Mouse (Mus musculus) ES-E14 (cell line): ENCODE results near the gene Cdk10. TPM values are rescaled to one million over a fixed set of nuclear protein-coding genes. Genes with fewer than 3 reads are reported as not detected.

Experiments
- DNase-seq: peaks from one replicate; pipeline ENCODE4 v3.0.0-alpha.2; 2013; ENCODE audit warnings: low read depth, low spot score
- H3K27ac ChIP-seq: 2 replicates; pipeline ENCODE4 v1.5.1; 2012; ENCODE audit warnings: low read depth, mild to moderate bottlenecking, low read length, moderate library complexity, mixed read lengths; ENCODE audit not compliant: poor library complexity, insufficient read depth, severe bottlenecking
- H3K36me3 ChIP-seq: 2 replicates; pipeline ENCODE4 v1.6.1; 2012; ENCODE audit warnings: mild to moderate bottlenecking, low read length, moderate library complexity, mixed read lengths; ENCODE audit not compliant: control insufficient read depth, poor library complexity, insufficient read depth, severe bottlenecking
- H3K4me1 ChIP-seq, 2 experiments: fragments of 150-350 bp in 1 of 2; sonication (generic) in 1 of 2; 2 replicates each; pipeline ENCODE4 v1.6.1; 2012; ENCODE audit warnings: low read length in 2 of 2, mild to moderate bottlenecking in 1 of 2, mixed read lengths in 1 of 2; ENCODE audit not compliant: control insufficient read depth in 2 of 2, insufficient read depth in 2 of 2, poor library complexity in 1 of 2
- H3K4me3 ChIP-seq, 2 experiments: fragments of 150-350 bp in 1 of 2; sonication (generic) in 1 of 2; 2 replicates each; pipeline ENCODE4 v1.5.1; 2012; ENCODE audit warnings: low read length in 2 of 2, low read depth in 1 of 2, mild to moderate bottlenecking in 1 of 2, mixed read lengths in 1 of 2; ENCODE audit not compliant: insufficient read depth in 1 of 2, poor library complexity in 1 of 2, severe bottlenecking in 1 of 2
- H3K9ac ChIP-seq: 2 replicates; pipeline ENCODE4 v1.6.1; 2012; ENCODE audit warnings: low read depth, mild to moderate bottlenecking, low read length, mixed read lengths; ENCODE audit not compliant: poor library complexity, insufficient read depth, severe bottlenecking
- H3K9me3 ChIP-seq: fragments of 150-350 bp; sonication (generic); 2 replicates; pipeline ENCODE4 v1.6.1; 2012; ENCODE audit warnings: low read depth, mild to moderate bottlenecking, low read length; ENCODE audit not compliant: control insufficient read depth, insufficient read depth
- CHD2 ChIP-seq: IDR thresholded peaks from 2 replicates; pipeline ENCODE4 v1.6.1; 2014; ENCODE audit warnings: mild to moderate bottlenecking, low read depth, low read length, inconsistent platforms
- HCFC1 ChIP-seq: IDR thresholded peaks from 2 replicates; pipeline ENCODE4 v1.6.1; 2012; ENCODE audit warnings: low read length, inconsistent platforms, borderline replicate concordance; ENCODE audit not compliant: insufficient read depth
- MAFK ChIP-seq: IDR thresholded peaks from 2 replicates; pipeline ENCODE4 v1.6.1; 2014; ENCODE audit warnings: mild to moderate bottlenecking, low read depth, low read length, inconsistent platforms; ENCODE audit not compliant: insufficient read depth
- ZC3H11A ChIP-seq: IDR thresholded peaks from 2 replicates; pipeline ENCODE4 v1.6.1; 2012; ENCODE audit warnings: low read depth, mild to moderate bottlenecking, inconsistent platforms, low read length, borderline replicate concordance
- ZNF384 ChIP-seq: IDR thresholded peaks from 2 replicates; pipeline ENCODE4 v1.6.1; 2012; ENCODE audit warnings: low read depth, low read length, inconsistent platforms
- in situ Hi-C, 2 experiments: fragments of 600-800 bp; cut with MboI; formaldehyde crosslinking; loops; one replicate each; pipeline ENCODE4 v1.15.1; 2025; ENCODE audit warnings: low sequenced_read_pairs in 2 of 2, inconsistent platforms in 1 of 2; ENCODE audit not compliant: unreplicated experiment in 2 of 2
- total RNA-seq: library from RNA; depleted of rRNA; stranded (reverse); fragments of 300-350 nt; gene quantifications from 2 replicates; pipeline ENCODE4 v1.2.3, GENCODE M21; 2012

Gene Cdk10
- total RNA-seq, 1 experiment = 42.7 TPM

DNA sequence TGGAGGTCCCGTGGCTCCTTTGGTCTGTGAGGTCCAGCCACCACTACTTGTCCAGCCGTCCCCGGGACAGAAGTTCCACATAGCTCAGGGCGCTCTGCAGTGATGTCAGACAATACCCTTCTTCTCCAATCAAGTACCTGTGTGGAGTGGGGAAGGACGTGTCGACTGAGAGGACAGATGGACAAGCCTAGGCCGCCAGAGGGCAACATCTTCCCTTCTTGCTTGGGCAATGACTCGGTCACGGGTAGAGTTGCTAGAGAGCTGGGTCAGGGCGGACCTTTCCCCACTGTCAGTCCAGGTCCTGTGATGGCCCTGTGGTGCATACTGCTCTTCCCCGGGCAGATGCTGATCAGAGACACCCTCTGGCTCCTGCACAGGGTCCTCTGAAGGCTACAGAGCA, 18.4 kb downstream of the Cdk10 start:
- H3K4me1 ChIP-seq = peaks cover 0 to 2% of the 10 kb centered on the region in 2 experiments; a peak in 1 of 4 replicates
- in situ Hi-C loops = no loop called here

DNA sequence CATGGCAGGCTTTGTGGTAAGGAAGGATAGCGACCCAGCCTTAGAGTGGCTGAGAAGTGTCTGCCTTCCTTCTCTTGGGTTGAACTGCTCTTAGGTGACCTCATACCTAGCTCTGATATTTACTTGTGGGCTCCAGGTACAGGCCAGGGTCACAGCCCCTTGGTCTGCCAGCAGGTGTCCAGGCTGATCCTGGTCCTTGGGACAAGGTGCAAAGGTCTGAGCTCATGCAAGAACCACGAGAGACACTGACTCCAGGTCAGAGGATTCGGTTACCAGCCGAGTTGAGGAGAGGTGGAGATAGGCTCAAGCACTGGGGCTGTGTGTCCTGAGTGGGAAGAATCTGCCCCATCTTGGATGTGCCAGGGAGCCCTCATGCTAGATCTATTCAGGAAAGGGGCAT, 19.7 kb downstream of the Cdk10 start:
- peaks cover 0 to 2% of the 10 kb centered on the region in 2 experiments; a peak in 1 of 4 replicates for H3K4me1 ChIP-seq
- no peaks in the 10 kb centered on the region for H3K9me3 ChIP-seq
- H3K27ac ChIP-seq = no peak overlapping the region
- H3K4me3 ChIP-seq = no peak overlapping the region
- H3K9ac ChIP-seq = no peak overlapping the region
- in situ Hi-C loops = no loop called here
- H3K36me3 ChIP-seq = peaks cover 2% of the 10 kb centered on the region; the same call in 1 of the 2 replicates
- TF ChIP-seq HCFC1 (no peak), ZNF384 (no peak), MAFK (no peak), ZC3H11A (no peak), CHD2 (no peak)
- DNase-seq = no peak

More for the DNA sequence above, 18.4 kb downstream of the Cdk10 start:
- no peaks in the 10 kb centered on the region for H3K9me3 ChIP-seq
- H3K4me3 ChIP-seq = no peak overlapping the region
- H3K9ac ChIP-seq = no peak overlapping the region
- TF ChIP-seq ZC3H11A (no peak), HCFC1 (no peak), ZNF384 (no peak)
- peaks cover 2% of the 10 kb centered on the region; the same call in 1 of the 2 replicates for H3K36me3 ChIP-seq
- H3K27ac ChIP-seq = no peak overlapping the region
- DNase-seq = no peak

DNA sequence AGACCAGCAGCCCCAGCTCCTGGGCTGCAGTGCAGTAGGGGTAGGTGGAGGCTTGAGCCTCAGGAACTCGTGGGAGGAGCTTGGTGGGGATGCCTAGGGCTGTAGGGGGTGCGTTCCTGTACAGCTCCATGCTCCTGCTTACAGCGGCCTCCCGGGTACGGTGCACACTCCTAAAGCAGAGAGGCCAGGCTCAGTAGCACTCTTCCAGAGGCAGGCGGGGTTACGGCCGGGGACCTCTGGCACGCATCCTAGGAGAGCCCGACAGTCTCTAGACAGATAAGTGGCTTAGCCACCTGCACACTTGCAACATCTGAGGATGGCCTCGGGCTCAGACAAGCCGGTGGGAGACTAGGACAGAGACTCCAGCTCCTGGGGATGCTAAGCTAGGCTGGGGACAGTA, 20.9 kb downstream of the Cdk10 start:
- no peak for DNase-seq
- TF ChIP-seq MAFK = no peak
- no peak for TF ChIP-seq HCFC1
- no peak for TF ChIP-seq ZC3H11A
- no peak for TF ChIP-seq CHD2
- no peak for TF ChIP-seq ZNF384
- H3K27ac ChIP-seq = no peak overlapping the region
- H3K9ac ChIP-seq = no peak overlapping the region
- H3K4me1 ChIP-seq = peaks cover 0 to 2% of the 10 kb centered on the region in 2 experiments; a peak in 1 of 4 replicates
- in situ Hi-C loops = no loop called here
- no peaks in the 10 kb centered on the region for H3K9me3 ChIP-seq
- peaks cover 2% of the 10 kb centered on the region; the same call in 1 of the 2 replicates for H3K36me3 ChIP-seq
- H3K4me3 ChIP-seq = no peak overlapping the region

DNA sequence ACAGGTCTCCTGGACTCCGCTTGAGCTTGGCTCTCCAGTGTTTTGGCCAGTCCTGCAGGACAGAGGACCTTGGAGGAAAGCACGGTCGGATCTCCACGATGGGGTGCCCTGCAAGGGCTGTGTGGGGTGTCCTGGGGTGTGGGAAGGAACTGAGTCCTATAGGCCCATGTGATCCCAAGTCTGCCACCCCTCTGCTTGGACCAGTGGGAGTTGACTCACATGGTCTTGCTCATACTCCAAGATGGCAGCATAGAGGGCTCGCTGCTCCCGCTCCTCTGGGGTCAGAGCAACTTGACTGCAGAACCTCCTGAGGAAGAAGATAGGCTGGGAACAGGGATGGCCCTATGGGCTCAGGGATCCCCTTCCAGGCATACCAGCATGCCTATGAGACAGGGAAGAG, 23.1 kb downstream of the Cdk10 start:
- DNase-seq = no peak
- H3K4me1 ChIP-seq = peaks cover 0 to 2% of the 10 kb centered on the region in 2 experiments; a peak in 1 of 4 replicates
- TF ChIP-seq CHD2 (no peak), HCFC1 (no peak), ZNF384 (no peak), MAFK (no peak), ZC3H11A (no peak)
- no peak overlapping the region for H3K4me3 ChIP-seq
- H3K36me3 ChIP-seq = no peaks in the 10 kb centered on the region
- in situ Hi-C loops = no loop called here
- no peak overlapping the region for H3K9ac ChIP-seq
- H3K27ac ChIP-seq = no peak overlapping the region
- no peaks in the 10 kb centered on the region for H3K9me3 ChIP-seq

DNA sequence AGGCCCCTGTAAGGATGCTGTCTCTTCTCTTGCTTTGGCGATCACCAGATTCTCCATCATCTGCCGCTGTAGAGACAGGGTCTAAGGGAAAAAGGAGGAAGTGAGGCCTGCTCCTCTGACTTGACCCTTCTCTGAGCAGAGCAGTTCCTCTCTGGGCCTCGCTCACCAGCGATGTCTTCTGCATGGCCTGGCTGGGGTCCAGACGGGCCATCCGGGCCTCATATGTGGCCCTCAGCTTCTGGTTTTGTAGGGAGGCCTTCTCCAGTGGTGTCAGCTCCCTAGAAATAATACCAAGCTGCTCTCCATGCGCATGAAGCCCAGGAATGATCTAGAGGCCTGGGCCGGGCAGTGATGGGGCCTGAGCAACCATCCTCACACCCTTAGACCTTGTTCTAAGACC, 24.0 kb downstream of the Cdk10 start:
- Histone ChIP-seq H3K9me3 (no peaks in the 10 kb centered on the region), H3K36me3 (no peaks in the 10 kb centered on the region), H3K27ac (no peak overlapping the region), H3K4me3 (no peak overlapping the region), H3K9ac (no peak overlapping the region), H3K4me1 (peaks cover 0 to 2% of the 10 kb centered on the region in 2 experiments; a peak in 1 of 4 replicates)
- TF ChIP-seq CHD2 = no peak
- TF ChIP-seq ZNF384 = no peak
- TF ChIP-seq MAFK = no peak
- no peak for TF ChIP-seq ZC3H11A
- in situ Hi-C loops = no loop called here
- DNase-seq = no peak
